Mouse (Mus musculus): ENCODE measurements at regions not wholly inside any gene's neighbourhood (a gene's known extent, or its start where the extent isn't known, plus 50 kb on each side); places are given as distances from the start of the nearest gene placed in this dataset.

DNA sequence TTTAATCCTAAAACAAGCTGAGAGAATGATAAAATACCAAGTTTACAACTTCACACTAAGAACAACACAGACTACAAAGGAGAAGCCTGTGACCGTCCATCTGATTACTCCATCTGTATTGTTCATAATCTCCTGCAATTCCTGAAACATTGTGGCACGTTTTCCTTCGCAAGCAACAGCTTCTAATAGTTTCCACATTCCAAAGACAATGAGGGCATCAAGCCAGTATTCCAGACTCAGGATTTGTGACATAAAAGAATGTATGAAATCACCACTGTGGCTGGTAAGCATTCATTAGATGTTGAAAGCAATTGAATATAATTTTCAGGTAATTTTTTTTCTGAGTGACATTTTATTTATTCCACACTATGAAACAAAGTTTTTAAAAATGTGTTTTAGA, 278.3 kb downstream of the Hao1 start:
- TF ChIP-seq MAX (IDR thresholded peaks at IDR 0.05) = no peak
- TF ChIP-seq CEBPB (IDR thresholded peaks at IDR 0.05; ENCODE audit: low read depth) = no peak
